Mouse (Mus musculus): ENCODE data around the gene Arl15.

The Arl15 gene

GRCm38 (mm10) chr13:113869212-113870205 lies 75.2 kb downstream of the Arl15 start:
- peak; percentile 72 for DNase-seq (ENCODE audit: low read depth, low spot score)

DNA sequence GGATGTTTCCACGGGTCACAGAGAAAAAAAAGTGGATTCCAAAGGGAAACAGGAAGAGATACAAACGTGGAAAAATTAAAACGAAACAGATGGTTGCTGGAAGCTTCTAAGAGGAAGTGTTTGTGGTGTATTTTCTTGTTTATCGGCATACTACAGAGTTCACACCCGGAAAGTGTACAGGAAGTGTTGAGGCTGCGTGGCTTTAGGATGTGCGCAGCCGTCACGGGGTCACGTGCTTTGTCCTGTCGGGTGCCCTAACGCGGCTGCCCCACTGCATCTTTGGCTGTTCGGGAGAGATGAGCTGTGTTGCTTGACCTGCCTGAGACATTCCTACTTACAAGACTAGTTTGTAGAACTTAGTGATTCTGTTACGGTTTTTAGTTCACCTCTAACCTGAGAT lies 76.1 kb downstream of the Arl15 start:
- DNase-seq (ENCODE audit: low read depth, low spot score), result no peak

DNA sequence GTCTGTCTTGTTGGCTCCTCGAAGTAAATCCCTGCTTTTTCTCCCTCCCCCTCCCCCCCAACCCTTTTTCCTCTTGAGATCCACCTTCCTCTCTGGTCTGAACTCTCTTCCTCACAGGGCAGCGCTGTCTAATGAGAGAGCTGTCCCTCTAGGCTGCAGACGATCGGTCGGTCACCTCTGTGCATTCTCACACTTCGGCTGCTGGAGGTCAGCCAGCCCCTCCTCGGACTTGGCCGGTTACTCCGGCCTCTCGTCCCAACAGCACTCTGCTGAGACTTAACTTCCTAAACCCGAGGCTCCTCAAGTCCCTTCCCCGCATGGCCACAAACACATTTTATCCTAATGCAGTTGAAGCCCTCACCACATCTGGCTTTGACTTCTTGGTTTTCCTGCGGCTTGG lies 77.5 kb downstream of the Arl15 start:
- DNase-seq (ENCODE audit: low read depth, low spot score), result no peak

DNA sequence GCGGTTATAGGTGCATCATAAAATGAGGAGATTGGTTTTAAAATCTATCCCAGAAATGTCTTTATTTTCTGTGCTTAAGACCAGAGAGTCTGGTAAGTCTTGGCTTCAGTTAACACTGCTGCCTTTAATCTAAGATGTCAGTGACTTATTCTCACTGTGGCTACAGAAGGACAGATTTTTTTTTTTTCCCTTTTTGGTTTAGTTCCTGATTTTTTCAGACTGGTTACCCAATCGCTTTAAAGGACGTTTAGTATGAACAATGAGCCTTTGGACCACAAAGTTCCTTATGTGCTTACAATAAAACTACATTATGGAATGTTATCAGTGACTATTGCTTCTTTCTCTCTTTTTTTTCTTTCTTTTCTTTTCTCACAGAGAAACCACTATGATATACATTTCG lies 81.4 kb downstream of the Arl15 start:
- no peak for DNase-seq (ENCODE audit: low read depth, low spot score)

GRCm38 (mm10) chr13:113877420-113877819 lies 83.1 kb downstream of the Arl15 start:
- DNase-seq (ENCODE audit: low read depth, low spot score), result peak; percentile 80

- no peak for DNase-seq (ENCODE audit: low read depth, low spot score)
Observed at GRCm38 (mm10) chr13:113878571-113878970, 84.3 kb downstream of the Arl15 start.

DNA sequence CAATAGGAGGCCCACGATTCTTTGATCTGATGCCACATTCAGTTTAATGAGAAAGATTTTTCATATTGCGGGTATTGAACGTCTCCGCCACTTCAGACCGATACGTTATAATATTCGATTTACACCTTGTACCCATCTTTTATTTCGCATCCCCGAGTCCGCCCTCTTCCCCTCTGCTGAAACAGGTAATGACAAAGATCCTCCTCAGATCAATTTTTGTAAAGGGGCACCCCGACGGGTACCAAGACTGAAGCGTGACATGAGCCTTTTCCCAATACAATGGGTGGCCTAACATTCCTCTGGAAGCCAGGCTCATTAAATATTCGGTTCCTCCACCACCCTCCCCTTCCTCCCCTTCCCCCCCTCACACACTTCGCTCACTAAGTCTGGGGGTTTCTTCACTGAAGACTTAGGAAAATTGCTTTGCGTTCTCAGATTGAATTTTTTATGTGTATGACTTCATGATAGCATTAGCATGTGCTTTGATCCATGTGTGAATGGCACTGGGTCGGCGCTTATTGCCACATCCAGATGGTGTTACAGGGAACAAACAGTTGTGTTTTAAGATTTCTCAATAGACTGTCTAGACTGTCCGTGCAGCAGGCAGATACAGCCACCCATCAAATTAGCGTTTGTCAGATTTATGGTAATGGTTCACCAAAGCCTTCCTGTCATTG lies 85.5 kb downstream of the Arl15 start:
- DNase-seq (ENCODE audit: low read depth, low spot score), result no peak

GRCm38 (mm10) chr13:113880564-113881171 lies 86.4 kb downstream of the Arl15 start:
- DNase-seq (ENCODE audit: low read depth, low spot score), result no peak

GRCm38 (mm10) chr13:113882959-113883358 lies 88.7 kb downstream of the Arl15 start:
- DNase-seq (ENCODE audit: low read depth, low spot score), result no peak

DNA sequence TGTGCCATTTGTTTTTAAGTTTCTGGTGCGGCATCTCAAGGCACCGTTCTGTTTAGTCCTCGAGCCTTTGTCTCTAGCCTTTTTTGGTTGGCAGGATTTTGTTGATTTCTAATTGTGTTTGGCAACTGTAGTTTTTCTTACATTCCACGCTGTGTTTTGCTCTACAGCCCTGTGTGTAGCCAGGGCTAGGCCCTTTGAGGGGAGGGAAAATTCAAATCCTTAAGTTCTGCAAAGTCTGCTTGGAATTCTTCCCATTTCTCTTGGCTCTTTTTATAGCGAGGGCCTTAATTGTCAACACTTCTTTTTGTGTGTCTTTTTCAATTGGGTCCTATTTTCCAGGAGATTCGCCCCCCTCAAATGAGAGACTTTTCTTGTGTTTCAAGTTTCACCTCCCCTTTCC lies 92.8 kb downstream of the Arl15 start:
- DNase-seq (ENCODE audit: low read depth, low spot score), result no peak

DNA sequence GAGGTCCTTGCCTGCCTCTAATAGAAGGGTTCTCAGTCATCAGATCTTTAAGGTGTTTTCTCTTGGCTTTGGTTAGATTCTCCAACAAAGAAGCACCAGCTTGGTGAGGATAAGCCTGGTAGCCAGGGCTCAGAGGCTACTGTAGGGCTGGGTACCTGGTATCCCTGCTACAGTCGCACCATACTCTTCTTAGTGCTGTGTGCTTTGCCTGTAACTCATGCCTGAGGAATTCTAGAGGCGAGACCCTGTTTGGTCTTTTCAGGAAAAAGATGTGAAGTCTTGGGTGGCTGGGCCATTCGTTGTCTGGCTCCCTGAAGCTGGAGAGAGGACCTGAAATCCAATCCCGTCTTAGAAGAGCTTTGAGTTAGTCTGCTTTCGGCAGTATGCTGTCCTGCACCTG lies 93.8 kb downstream of the Arl15 start:
- no peak for DNase-seq (ENCODE audit: low read depth, low spot score)

DNA sequence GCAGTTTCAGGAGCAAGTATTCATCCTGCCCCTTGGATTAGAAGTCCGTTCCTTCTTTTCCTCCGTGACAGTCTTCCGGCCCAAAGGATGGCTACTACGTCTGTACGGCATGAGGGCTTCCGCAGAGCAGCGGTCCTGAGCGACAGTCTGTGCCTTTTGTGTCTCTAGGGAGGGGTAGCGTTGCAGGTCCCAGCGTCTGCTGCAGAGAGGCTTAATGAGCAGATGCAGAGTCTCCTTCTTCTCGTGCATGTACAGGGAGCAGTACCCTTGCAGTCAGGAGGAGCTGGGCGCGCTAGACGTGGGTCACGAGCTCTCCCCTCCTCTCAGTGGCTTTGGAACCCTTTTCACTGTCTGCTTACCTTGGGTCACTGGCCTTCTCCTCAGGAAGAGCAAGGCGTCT lies 94.4 kb downstream of the Arl15 start:
- DNase-seq (ENCODE audit: low read depth, low spot score), result no peak

- no peak for DNase-seq (ENCODE audit: low read depth, low spot score)
Observed at GRCm38 (mm10) chr13:113889140-113890055, 95.1 kb downstream of the Arl15 start.

- DNase-seq (ENCODE audit: low read depth, low spot score), result no peak
Observed at GRCm38 (mm10) chr13:113896684-113897083, 102.4 kb downstream of the Arl15 start.

DNA sequence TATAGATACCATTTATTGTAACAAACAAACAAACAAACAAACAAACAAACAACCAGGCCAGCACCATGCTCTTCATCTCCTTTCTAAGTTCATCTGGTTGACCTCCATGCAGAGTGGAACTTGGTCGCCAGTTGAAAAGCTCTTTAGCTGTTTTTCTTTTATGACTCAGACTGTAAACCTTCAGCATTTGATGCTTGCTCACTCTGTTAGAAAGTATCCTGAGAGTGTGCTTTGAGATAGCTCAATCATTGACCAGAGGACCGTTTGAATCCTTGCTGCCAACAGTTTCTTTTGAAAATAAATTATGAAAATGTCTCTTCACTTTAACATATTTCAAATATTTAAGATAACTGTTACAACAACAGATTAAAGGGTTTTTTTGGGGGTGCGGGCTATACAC lies 103.2 kb downstream of the Arl15 start:
- no peak for DNase-seq (ENCODE audit: low read depth, low spot score)

GRCm38 (mm10) chr13:113897951-113898350 lies 103.6 kb downstream of the Arl15 start:
- no peak for DNase-seq (ENCODE audit: low read depth, low spot score)

GRCm38 (mm10) chr13:113901001-113901545 lies 106.8 kb downstream of the Arl15 start:
- DNase-seq (ENCODE audit: low read depth, low spot score), result no peak

- no peak for DNase-seq (ENCODE audit: low read depth, low spot score)
Observed at GRCm38 (mm10) chr13:113903255-113903654, 109.0 kb downstream of the Arl15 start.

DNA sequence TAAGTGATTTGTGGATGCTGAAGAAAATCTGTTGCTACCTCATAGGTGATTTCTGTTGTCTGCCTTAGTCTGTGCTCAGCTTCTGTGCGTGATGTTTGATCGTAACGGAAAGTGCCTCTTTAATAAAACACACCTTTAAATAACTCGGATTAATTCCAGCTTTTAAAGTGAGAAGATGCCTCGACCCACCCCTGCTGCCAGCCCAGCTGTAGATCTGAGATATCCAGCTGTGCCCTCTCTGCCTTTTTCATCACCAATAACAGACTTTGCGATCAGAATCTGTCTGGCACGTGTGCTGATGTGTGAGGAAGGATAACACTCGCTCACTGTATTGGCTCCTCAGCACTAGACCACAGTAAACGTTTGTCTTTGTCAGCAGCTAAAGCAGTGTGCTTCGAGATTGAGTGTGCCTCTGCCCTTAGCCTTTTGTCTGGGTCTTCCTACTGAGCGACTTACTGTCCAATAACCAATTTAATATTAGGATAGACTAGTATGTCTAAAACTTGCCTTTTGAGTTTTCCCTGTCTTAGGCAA lies 117.7 kb downstream of the Arl15 start:
- no peak for DNase-seq (ENCODE audit: low read depth, low spot score)

DNA sequence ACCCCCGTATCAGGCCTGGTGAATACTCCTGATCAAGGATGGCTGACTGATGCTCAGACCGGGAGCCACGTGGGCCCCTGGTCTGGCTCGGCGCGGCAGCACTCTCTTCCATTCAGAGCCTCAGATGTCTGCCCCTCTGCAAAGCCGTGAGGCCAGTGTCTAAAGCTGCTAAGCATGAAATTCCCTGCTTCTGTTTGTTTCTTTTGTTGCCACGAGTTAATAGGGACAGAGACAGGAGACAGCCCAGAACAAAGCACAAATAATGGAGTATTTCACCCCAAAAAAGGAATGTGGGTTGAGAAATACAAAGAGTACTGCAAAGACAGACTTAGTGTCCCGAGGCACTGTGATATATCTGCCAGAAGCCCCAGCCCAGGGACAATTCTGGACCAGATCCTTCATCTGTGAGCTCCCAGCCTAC lies 120.3 kb downstream of the Arl15 start:
- DNase-seq (ENCODE audit: low read depth, low spot score), result no peak

GRCm38 (mm10) chr13:113915700-113916099 lies 121.4 kb downstream of the Arl15 start:
- no peak for DNase-seq (ENCODE audit: low read depth, low spot score)
